Mouse (Mus musculus): ENCODE measurements around the gene Gm27027. TPM values are rescaled to one million over a fixed set of nuclear protein-coding genes. Genes with fewer than 3 reads are reported as not detected.
A peak's percentile ranks its signal among the peaks of the same experiment; 100 is the strongest.

The Gm27027 gene
- polyA plus RNA-seq, 1 experiment from 2014 or later: not detected

GRCm38 (mm10) chr2:93958216-93958615 is 37.9 kb downstream of the Gm27027 start:
- Histone ChIP-seq H3K27ac (replicated peaks in 1 of 2; ENCODE audit: control insufficient read depth in 1 of 2, insufficient read depth in 1 of 2, low read depth in 2 of 2, low read length in 2 of 2) (no peak overlapping the region), H3K36me3 (ENCODE audit: control insufficient read depth, insufficient read depth, low read length) (no peaks in the 10 kb centered on the region), H3K9ac (ENCODE audit: low read length) (no peak overlapping the region), H3K4me2 (ENCODE audit: low read length) (no peak overlapping the region), H3K4me3 (ENCODE audit: control insufficient read depth in 1 of 2, insufficient read depth in 1 of 2, low read depth in 1 of 2, low read length in 2 of 2) (no peak overlapping the region), H3K4me1 (ENCODE audit: control insufficient read depth in 2 of 2, insufficient read depth in 2 of 2, low read length in 2 of 2) (peaks cover 9 to 13% of the 10 kb centered on the region in 2 experiments), H3K9me3 (ENCODE audit: control insufficient read depth, low read length) (no peaks in the 10 kb centered on the region), H3K27me3 (ENCODE audit: control insufficient read depth, insufficient read depth, low read length) (peaks cover 35% of the 10 kb centered on the region)
- ATAC-seq (ENCODE audit: insufficient number of reproducible peaks, insufficient read depth, low FRiP score, low read depth): no peak
- WGBS: 63% methylated on average over 3 of the region's 3 CpGs

GRCm38 (mm10) chr2:93957785-93958175 is 38.4 kb downstream of the Gm27027 start:
- H3K27ac ChIP-seq (replicated peaks in 1 of 2; ENCODE audit: control insufficient read depth in 1 of 2, insufficient read depth in 1 of 2, low read depth in 2 of 2, low read length in 2 of 2): no peak overlapping the region
- no peaks in the 10 kb centered on the region for H3K36me3 ChIP-seq (ENCODE audit: control insufficient read depth, insufficient read depth, low read length)
- peaks cover 39% of the 10 kb centered on the region for H3K27me3 ChIP-seq (ENCODE audit: control insufficient read depth, insufficient read depth, low read length)
- no peaks in the 10 kb centered on the region for H3K9me3 ChIP-seq (ENCODE audit: control insufficient read depth, low read length)
- H3K4me1 ChIP-seq (ENCODE audit: control insufficient read depth in 2 of 2, insufficient read depth in 2 of 2, low read length in 2 of 2): peaks cover 9 to 13% of the 10 kb centered on the region in 2 experiments
- H3K4me2 ChIP-seq (ENCODE audit: low read length): no peak overlapping the region
- no peak overlapping the region for H3K4me3 ChIP-seq (ENCODE audit: control insufficient read depth in 1 of 2, insufficient read depth in 1 of 2, low read depth in 1 of 2, low read length in 2 of 2)
- 61% methylated on average over 8 of the region's 8 CpGs for WGBS
- H3K9ac ChIP-seq (ENCODE audit: low read length): no peak overlapping the region
- ATAC-seq (ENCODE audit: insufficient number of reproducible peaks, insufficient read depth, low FRiP score, low read depth): no peak

GRCm38 (mm10) chr2:93956908-93957784 is 39.0 kb downstream of the Gm27027 start, which contains the start of gene Gm13889:
Gene Gm13889 (minus strand): TSS chr2:93957201.
- WGBS: 12% methylated on average over 34 of the region's 62 CpGs
- H3K9ac ChIP-seq (ENCODE audit: low read length): peak within 1 kb of the TSS; percentile 72
- H3K4me2 ChIP-seq (ENCODE audit: low read length): peak within 1 kb of the TSS; percentile 84
- ATAC-seq (ENCODE audit: insufficient number of reproducible peaks, insufficient read depth, low FRiP score, low read depth): peak; percentile 69
- no peaks in the 10 kb centered on the region for H3K9me3 ChIP-seq (ENCODE audit: control insufficient read depth, low read length)
- peak within 1 kb of the TSS; percentile 54 to 57 for H3K4me3 ChIP-seq (ENCODE audit: control insufficient read depth in 1 of 2, insufficient read depth in 1 of 2, low read depth in 1 of 2, low read length in 2 of 2)
- H3K36me3 ChIP-seq (ENCODE audit: control insufficient read depth, insufficient read depth, low read length): no peaks in the 10 kb centered on the region
- peaks cover 44% of the 10 kb centered on the region for H3K27me3 ChIP-seq (ENCODE audit: control insufficient read depth, insufficient read depth, low read length)
- peaks cover 9 to 13% of the 10 kb centered on the region in 2 experiments for H3K4me1 ChIP-seq (ENCODE audit: control insufficient read depth in 2 of 2, insufficient read depth in 2 of 2, low read length in 2 of 2)
- H3K27ac ChIP-seq (replicated peaks in 1 of 2; ENCODE audit: control insufficient read depth in 1 of 2, insufficient read depth in 1 of 2, low read depth in 2 of 2, low read length in 2 of 2): peak within 1 kb of the TSS in 1 of 2 experiments; percentile 15; a peak in 1 of 4 replicates

- H3K9ac ChIP-seq (ENCODE audit: low read length): peak overlapping the region; percentile 72
- H3K9me3 ChIP-seq (ENCODE audit: control insufficient read depth, low read length): no peaks in the 10 kb centered on the region
- H3K4me3 ChIP-seq (ENCODE audit: control insufficient read depth in 1 of 2, insufficient read depth in 1 of 2, low read depth in 1 of 2, low read length in 2 of 2): peak overlapping the region; percentile 54 to 57
- no peaks in the 10 kb centered on the region for H3K36me3 ChIP-seq (ENCODE audit: control insufficient read depth, insufficient read depth, low read length)
- H3K4me2 ChIP-seq (ENCODE audit: low read length): peak overlapping the region; percentile 84
- WGBS: under 1% methylated on average over 41 of the region's 44 CpGs
- peaks cover 44% of the 10 kb centered on the region for H3K27me3 ChIP-seq (ENCODE audit: control insufficient read depth, insufficient read depth, low read length)
- ATAC-seq (ENCODE audit: insufficient number of reproducible peaks, insufficient read depth, low FRiP score, low read depth): peak; percentile 44; the same call in 1 of the 2 replicates
- peaks cover 7 to 13% of the 10 kb centered on the region in 2 experiments for H3K4me1 ChIP-seq (ENCODE audit: control insufficient read depth in 2 of 2, insufficient read depth in 2 of 2, low read length in 2 of 2)
- H3K27ac ChIP-seq (replicated peaks in 1 of 2; ENCODE audit: control insufficient read depth in 1 of 2, insufficient read depth in 1 of 2, low read depth in 2 of 2, low read length in 2 of 2): peak overlapping the region in 1 of 2 experiments; percentile 15; a peak in 1 of 4 replicates
These were observed 39.8 kb downstream of the Gm27027 start for GRCm38 (mm10) chr2:93956331-93956801.

- Histone ChIP-seq H3K4me1 (ENCODE audit: control insufficient read depth in 2 of 2, insufficient read depth in 2 of 2, low read length in 2 of 2) (peaks cover 7 to 13% of the 10 kb centered on the region in 2 experiments), H3K27me3 (ENCODE audit: control insufficient read depth, insufficient read depth, low read length) (peaks cover 44% of the 10 kb centered on the region), H3K4me3 (ENCODE audit: control insufficient read depth in 1 of 2, insufficient read depth in 1 of 2, low read depth in 1 of 2, low read length in 2 of 2) (peak overlapping the region; percentile 54 to 57), H3K9me3 (ENCODE audit: control insufficient read depth, low read length) (no peaks in the 10 kb centered on the region), H3K36me3 (ENCODE audit: control insufficient read depth, insufficient read depth, low read length) (no peaks in the 10 kb centered on the region), H3K27ac (replicated peaks in 1 of 2; ENCODE audit: control insufficient read depth in 1 of 2, insufficient read depth in 1 of 2, low read depth in 2 of 2, low read length in 2 of 2) (0 out of 4 replicates have a peak overlapping the region, but pooled peaks of 1 of the 2 experiments have one; percentile 15), H3K4me2 (ENCODE audit: low read length) (peak overlapping the region; percentile 84), H3K9ac (ENCODE audit: low read length) (peak overlapping the region; percentile 72)
- WGBS: 1% methylated on average over 31 of the region's 31 CpGs
- no peak for ATAC-seq (ENCODE audit: insufficient number of reproducible peaks, insufficient read depth, low FRiP score, low read depth)
These were observed 40.3 kb downstream of the Gm27027 start for GRCm38 (mm10) chr2:93955886-93956285.

- Histone ChIP-seq H3K9ac (ENCODE audit: low read length) (peak overlapping the region; percentile 72; the same call in 1 of the 2 replicates), H3K4me2 (ENCODE audit: low read length) (peak overlapping the region; percentile 84), H3K27ac (replicated peaks in 1 of 2; ENCODE audit: control insufficient read depth in 1 of 2, insufficient read depth in 1 of 2, low read depth in 2 of 2, low read length in 2 of 2) (no peak overlapping the region), H3K27me3 (ENCODE audit: control insufficient read depth, insufficient read depth, low read length) (peaks cover 44% of the 10 kb centered on the region), H3K9me3 (ENCODE audit: control insufficient read depth, low read length) (no peaks in the 10 kb centered on the region), H3K36me3 (ENCODE audit: control insufficient read depth, insufficient read depth, low read length) (no peaks in the 10 kb centered on the region), H3K4me1 (ENCODE audit: control insufficient read depth in 2 of 2, insufficient read depth in 2 of 2, low read length in 2 of 2) (peaks cover 7 to 13% of the 10 kb centered on the region in 2 experiments), H3K4me3 (ENCODE audit: control insufficient read depth in 1 of 2, insufficient read depth in 1 of 2, low read depth in 1 of 2, low read length in 2 of 2) (peak overlapping the region; percentile 54 to 57)
- ATAC-seq (ENCODE audit: insufficient number of reproducible peaks, insufficient read depth, low FRiP score, low read depth): no peak
- 2% methylated on average over 32 of the region's 32 CpGs for WGBS
These were observed 41.2 kb downstream of the Gm27027 start for GRCm38 (mm10) chr2:93954781-93955578.

- no peak overlapping the region for H3K27ac ChIP-seq (replicated peaks in 1 of 2; ENCODE audit: control insufficient read depth in 1 of 2, insufficient read depth in 1 of 2, low read depth in 2 of 2, low read length in 2 of 2)
- H3K4me3 ChIP-seq (ENCODE audit: control insufficient read depth in 1 of 2, insufficient read depth in 1 of 2, low read depth in 1 of 2, low read length in 2 of 2): no peak overlapping the region
- no peak overlapping the region for H3K9ac ChIP-seq (ENCODE audit: low read length)
- H3K27me3 ChIP-seq (ENCODE audit: control insufficient read depth, insufficient read depth, low read length): peaks cover 44% of the 10 kb centered on the region
- peaks cover 4% of the 10 kb centered on the region; the same call in 1 of the 2 replicates for H3K9me3 ChIP-seq (ENCODE audit: control insufficient read depth, low read length)
- no peak for ATAC-seq (ENCODE audit: insufficient number of reproducible peaks, insufficient read depth, low FRiP score, low read depth)
- no peak overlapping the region; the same call in 1 of the 2 replicates for H3K4me2 ChIP-seq (ENCODE audit: low read length)
- WGBS: 82% methylated on average over 9 of the region's 9 CpGs
- H3K4me1 ChIP-seq (ENCODE audit: control insufficient read depth in 2 of 2, insufficient read depth in 2 of 2, low read length in 2 of 2): peaks cover 7 to 13% of the 10 kb centered on the region in 2 experiments
- H3K36me3 ChIP-seq (ENCODE audit: control insufficient read depth, insufficient read depth, low read length): no peaks in the 10 kb centered on the region
These were observed 42.4 kb downstream of the Gm27027 start for GRCm38 (mm10) chr2:93953726-93954125.

Measured in heart, embryonic 14.5 days (tissue).